Mouse (Mus musculus) brown adipose tissue, adult 24 weeks (tissue): ENCODE results near the gene Atmin. TPM values are rescaled to one million over a fixed set of nuclear protein-coding genes. Genes with fewer than 3 reads are reported as not detected.

ENCODE experiments used
- H3K27ac ChIP-seq: fragments of 200-500 bp; replicated peaks from 2 replicates; pipeline ENCODE4 v1.5.1; 2012; ENCODE audit warnings: low read depth, mild to moderate bottlenecking, low read length
- H3K4me1 ChIP-seq: fragments of 200-500 bp; 2 replicates; pipeline ENCODE4 v1.6.1; 2012; ENCODE audit warnings: low read length, mixed read lengths; ENCODE audit not compliant: control insufficient read depth, insufficient read depth, insufficient read length
- H3K4me3 ChIP-seq: fragments of 200-500 bp; 2 replicates; pipeline ENCODE4 v1.5.1; 2012; ENCODE audit warnings: low read depth, mild to moderate bottlenecking, low read length, moderate library complexity; ENCODE audit not compliant: insufficient read depth
- polyA plus RNA-seq: library from polyadenylated mRNA; stranded (reverse); fragments of >200 nt; gene quantifications from 2 replicates; pipeline ENCODE4 v1.2.4, GENCODE M21; 2012; ENCODE audit not compliant: missing spikeins, insufficient read depth, insufficient read length

The Atmin gene
- polyA plus RNA-seq, 1 experiment: 8.7 TPM

DNA sequence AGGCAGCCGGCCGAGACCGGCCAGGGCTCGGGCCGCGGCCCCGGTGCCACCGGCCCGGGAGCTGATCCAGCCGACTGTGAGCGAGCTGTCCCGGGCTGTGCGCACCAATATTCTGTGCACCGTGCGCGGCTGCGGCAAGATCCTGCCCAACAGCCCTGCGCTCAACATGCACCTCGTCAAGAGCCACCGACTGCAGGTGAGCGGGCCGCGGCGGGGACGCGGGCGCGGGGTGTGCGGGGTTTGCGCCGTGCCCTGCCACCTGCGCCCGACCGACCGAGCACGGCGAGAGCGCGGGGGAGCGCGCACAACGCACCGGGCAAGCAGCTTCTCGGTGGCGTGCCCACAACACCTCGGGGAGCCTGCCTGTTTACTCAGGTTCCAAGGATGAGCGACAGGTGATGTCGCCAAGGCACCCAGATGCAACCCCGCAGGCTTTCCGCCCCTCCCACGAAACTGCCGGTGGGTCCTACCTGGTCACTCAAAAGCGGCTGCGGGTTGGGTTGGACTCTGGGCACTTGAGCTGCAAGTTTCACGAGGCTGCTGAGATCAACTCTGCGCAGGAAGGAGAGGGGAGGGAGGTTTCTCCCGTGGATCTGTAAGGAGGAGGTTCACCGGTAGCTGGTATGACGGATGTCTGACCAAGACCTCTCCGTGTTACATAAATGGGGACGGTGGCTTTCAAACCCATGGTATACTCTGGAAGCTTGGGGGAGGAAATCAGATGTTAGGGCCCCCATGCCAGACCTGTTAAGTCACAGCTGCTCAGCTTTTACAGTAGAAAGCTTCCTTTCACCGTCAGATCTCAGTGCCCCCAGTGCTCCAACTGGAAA, 577 bp downstream of the Atmin start:
- Histone ChIP-seq H3K4me1 (peaks cover 8% of the 10 kb centered on the region), H3K27ac (0 out of 2 replicates have a peak overlapping the region, but pooled peaks have one; percentile 18)

GRCm38 (mm10) chr8:116944385-116944696, 1.1 kb downstream of the Atmin start:
- H3K27ac ChIP-seq: 0 out of 2 replicates have a peak overlapping the region, but pooled peaks have one; percentile 18

More for the DNA sequence above, 577 bp downstream of the Atmin start:
- peak overlapping the region; percentile 96 for H3K4me3 ChIP-seq

GRCm38 (mm10) chr8:116945169-116945910, 2.1 kb downstream of the Atmin start:
- Histone ChIP-seq H3K4me1 (peaks cover 8% of the 10 kb centered on the region), H3K4me3 (peak overlapping the region; percentile 96), H3K27ac (peak overlapping the region; percentile 48)

More at GRCm38 (mm10) chr8:116944385-116944696, 1.1 kb downstream of the Atmin start:
- H3K4me3 ChIP-seq: peak overlapping the region; percentile 96
- peaks cover 8% of the 10 kb centered on the region for H3K4me1 ChIP-seq

DNA sequence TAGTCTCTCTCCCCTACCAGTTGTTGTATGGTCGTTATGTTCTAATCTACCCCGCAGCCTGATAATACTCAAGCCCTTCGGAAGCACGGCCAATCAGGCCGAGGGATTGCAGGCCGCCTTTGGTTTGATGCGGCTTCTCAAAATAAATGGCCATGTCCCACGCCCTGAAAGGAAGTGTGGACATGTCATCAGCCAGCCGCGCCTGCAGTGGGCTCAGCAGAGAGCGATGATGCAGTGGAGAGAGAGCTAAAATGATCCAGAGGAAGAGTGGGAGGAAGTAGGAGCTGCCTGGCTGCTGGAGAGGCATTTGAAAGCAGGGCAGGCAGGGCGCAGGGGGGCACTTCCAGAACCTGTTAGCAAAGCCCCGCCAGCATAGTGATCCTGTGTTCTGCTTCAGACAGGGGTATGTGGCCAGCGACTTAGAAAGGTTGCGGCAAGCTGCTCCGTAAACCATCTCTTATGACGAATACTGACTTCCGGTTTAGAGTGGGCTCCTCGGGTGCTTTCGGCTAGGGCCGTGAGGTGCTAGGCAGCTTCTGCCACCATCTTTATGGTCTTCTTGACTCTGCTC, 3.2 kb downstream of the Atmin start:
- Histone ChIP-seq H3K4me3 (peak overlapping the region; percentile 45), H3K4me1 (peaks cover 8% of the 10 kb centered on the region), H3K27ac (peak overlapping the region; percentile 48)

- Histone ChIP-seq H3K4me1 (peaks cover 8% of the 10 kb centered on the region), H3K27ac (peak overlapping the region; percentile 48), H3K4me3 (peak overlapping the region; percentile 45)
These were observed 3.7 kb downstream of the Atmin start for GRCm38 (mm10) chr8:116946851-116947250.

- Histone ChIP-seq H3K27ac (no peak overlapping the region), H3K4me1 (peaks cover 8% of the 10 kb centered on the region), H3K4me3 (no peak overlapping the region)
These were observed 4.4 kb downstream of the Atmin start for GRCm38 (mm10) chr8:116947589-116947988.

- H3K4me3 ChIP-seq: no peak overlapping the region
- no peak overlapping the region for H3K27ac ChIP-seq
These were observed 8.2 kb downstream of the Atmin start for GRCm38 (mm10) chr8:116951369-116951768.

GRCm38 (mm10) chr8:116951778-116952177, 8.6 kb downstream of the Atmin start:
- Histone ChIP-seq H3K27ac (no peak overlapping the region), H3K4me1 (no peaks in the 10 kb centered on the region; the same call in 1 of the 2 replicates)

More at GRCm38 (mm10) chr8:116951369-116951768, 8.2 kb downstream of the Atmin start:
- H3K4me1 ChIP-seq: no peaks in the 10 kb centered on the region; the same call in none of the 2 replicates

GRCm38 (mm10) chr8:116952428-116952827, 9.2 kb downstream of the Atmin start:
- Histone ChIP-seq H3K27ac (no peak overlapping the region), H3K4me3 (no peak overlapping the region)

More at GRCm38 (mm10) chr8:116951778-116952177, 8.6 kb downstream of the Atmin start:
- no peak overlapping the region for H3K4me3 ChIP-seq

GRCm38 (mm10) chr8:116954415-116954814, 11.2 kb downstream of the Atmin start:
- Histone ChIP-seq H3K27ac (no peak overlapping the region), H3K4me1 (no peaks in the 10 kb centered on the region), H3K4me3 (no peak overlapping the region)

More at GRCm38 (mm10) chr8:116952428-116952827, 9.2 kb downstream of the Atmin start:
- H3K4me1 ChIP-seq: no peaks in the 10 kb centered on the region; the same call in 1 of the 2 replicates

GRCm38 (mm10) chr8:116969531-116969930, 26.3 kb downstream of the Atmin start:
- no peaks in the 10 kb centered on the region for H3K4me1 ChIP-seq
- no peak overlapping the region for H3K4me3 ChIP-seq
- H3K27ac ChIP-seq: no peak overlapping the region; the same call in 1 of the 2 replicates

GRCm38 (mm10) chr8:116975066-116975465, 31.9 kb downstream of the Atmin start:
- H3K4me3 ChIP-seq: no peak overlapping the region

GRCm38 (mm10) chr8:116975606-116976005, 32.4 kb downstream of the Atmin start:
- Histone ChIP-seq H3K27ac (peak overlapping the region; percentile 34; the same call in 1 of the 2 replicates), H3K4me3 (no peak overlapping the region), H3K4me1 (0 out of 2 replicates have a peak, but pooled peaks cover 2% of the 10 kb centered on the region)

More at GRCm38 (mm10) chr8:116975066-116975465, 31.9 kb downstream of the Atmin start:
- Histone ChIP-seq H3K4me1 (0 out of 2 replicates have a peak, but pooled peaks cover 2% of the 10 kb centered on the region), H3K27ac (peak overlapping the region; percentile 34; the same call in 1 of the 2 replicates)

GRCm38 (mm10) chr8:116978052-116978451, 34.9 kb downstream of the Atmin start:
- Histone ChIP-seq H3K4me1 (0 out of 2 replicates have a peak, but pooled peaks cover 2% of the 10 kb centered on the region), H3K4me3 (peak overlapping the region; percentile 86), H3K27ac (no peak overlapping the region)
